Mouse (Mus musculus): ENCODE data around the gene H6pd. TPM values are rescaled to one million over a fixed set of nuclear protein-coding genes. Genes with fewer than 3 reads are reported as not detected.

The H6pd gene
- total and polyA plus RNA-seq, 3 experiments: 6.9 to 10.8 TPM; not detected in 1

DNA sequence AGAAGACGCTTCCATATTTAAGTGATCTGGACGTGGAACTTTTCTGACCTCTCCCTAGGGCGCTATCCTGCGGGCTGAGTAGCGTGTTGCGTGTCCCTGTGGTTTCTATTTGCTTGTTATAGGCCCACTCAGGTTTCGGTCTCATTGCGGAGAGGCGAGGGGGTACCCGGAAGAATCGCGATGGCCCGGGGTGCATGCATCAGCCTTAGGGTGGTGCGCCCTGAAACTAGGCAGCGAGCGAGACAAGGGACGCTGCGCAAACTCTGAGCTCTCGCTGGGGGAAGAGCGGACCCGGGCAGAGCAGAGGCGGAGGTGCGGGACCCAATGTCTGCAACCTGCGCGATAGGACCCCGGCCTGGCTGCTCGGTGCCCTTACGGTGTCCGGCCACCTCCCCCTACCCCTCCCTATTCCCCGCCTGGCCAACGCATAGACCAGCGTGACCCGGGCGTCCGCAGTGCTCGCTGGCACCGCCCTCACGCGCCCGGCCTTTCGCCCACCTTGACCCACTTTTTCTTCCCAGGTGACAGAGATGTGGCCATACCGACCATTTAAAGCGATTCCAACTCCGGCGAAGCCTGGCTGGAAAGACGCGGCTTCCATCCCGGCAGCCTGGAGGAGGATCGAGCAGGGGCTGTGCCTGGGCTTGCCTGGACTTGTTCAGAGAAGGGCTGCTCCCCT, 39.8 kb upstream of the H6pd start:
- Histone ChIP-seq H3K27me3 (ENCODE audit: control insufficient read depth in 1 of 2, insufficient read depth in 2 of 2, low read length in 2 of 2) (peaks cover 2 to 4% of the 10 kb centered on the region in 2 experiments; a peak in 2 of 4 replicates), H3K9ac (ENCODE audit: control insufficient read depth, low read depth, low read length, poor library complexity, severe bottlenecking) (no peak overlapping the region), H3K79me2 (ENCODE audit: control insufficient read depth, insufficient read depth, low read length, poor library complexity) (no peaks in the 10 kb centered on the region), H3K9me3 (replicated peaks; ENCODE audit: insufficient read depth, low read length) (no peaks in the 10 kb centered on the region), H3K36me3 (ENCODE audit: control insufficient read depth in 1 of 2, insufficient read depth in 2 of 2, low read length in 2 of 2) (no peaks in the 10 kb centered on the region), H3K4me1 (ENCODE audit: control insufficient read depth in 1 of 2, insufficient read depth in 2 of 2, low read length in 2 of 2) (no peaks in the 10 kb centered on the region), H3K27ac (ENCODE audit: control insufficient read depth, low read depth, low read length) (no peak overlapping the region), H3K4me3 (ENCODE audit: control insufficient read depth in 1 of 2, insufficient read depth in 1 of 2, low read depth in 2 of 2, low read length in 2 of 2) (no peak overlapping the region)
- DNase-seq (ENCODE audit: low read depth, low spot score): no peak
- TF ChIP-seq SMC3 (IDR thresholded peaks at IDR 0.05; ENCODE audit: low read depth, low read length) (no peak), MYC (IDR thresholded peaks at IDR 0.05; ENCODE audit: low read depth, low read length) (no peak), SIN3A (IDR thresholded peaks at IDR 0.05; ENCODE audit: low read length) (no peak), RCOR1 (IDR thresholded peaks at IDR 0.05; ENCODE audit: low read depth, low read length) (no peak), POLR2A (IDR thresholded peaks at IDR 0.05; ENCODE audit: control insufficient read depth in 1 of 2, insufficient read depth in 1 of 2, low read depth in 1 of 2, low read length in 2 of 2, poor library complexity in 1 of 2) (no peak), HCFC1 (IDR thresholded peaks at IDR 0.05; ENCODE audit: low read depth, low read length) (no peak), ZKSCAN1 (IDR thresholded peaks at IDR 0.05; ENCODE audit: low read depth, low read length) (no peak), KAT2A (conservative IDR thresholded peaks at IDR 0.05; ENCODE audit: low read depth, low read length) (no peak), TCF12 (IDR thresholded peaks at IDR 0.05; ENCODE audit: low read depth, low read length) (no peak), POLR2AphosphoS2 (IDR thresholded peaks at IDR 0.05; ENCODE audit: low read length) (no peak), ZNF384 (IDR thresholded peaks at IDR 0.05; ENCODE audit: low read depth, low read length) (no peak), BHLHE40 (IDR thresholded peaks at IDR 0.05; ENCODE audit: borderline replicate concordance, low read depth, low read length) (no peak)

DNA sequence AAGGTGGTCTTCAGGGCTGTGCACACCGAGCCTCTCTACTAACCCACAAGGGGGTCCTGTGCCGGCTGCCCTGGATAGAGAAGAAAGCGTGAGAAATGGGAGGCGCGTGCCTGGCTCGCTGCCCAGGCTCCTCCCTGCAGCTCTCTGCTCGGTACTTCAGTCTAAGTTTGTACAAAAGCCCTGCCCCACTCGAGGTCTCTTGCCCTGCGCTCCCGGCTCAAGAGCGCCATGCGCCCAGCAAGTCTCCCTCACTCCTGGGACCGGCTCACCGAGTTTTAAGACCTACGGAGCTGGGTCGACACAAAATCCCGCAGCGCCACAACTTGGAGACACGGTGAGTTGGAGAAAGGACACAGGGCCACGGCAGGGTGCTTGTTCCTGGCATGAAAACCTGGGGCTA, 39.2 kb upstream of the H6pd start:
- H3K9ac ChIP-seq (ENCODE audit: control insufficient read depth, low read depth, low read length, poor library complexity, severe bottlenecking): no peak overlapping the region
- H3K36me3 ChIP-seq (ENCODE audit: control insufficient read depth in 1 of 2, insufficient read depth in 2 of 2, low read length in 2 of 2): no peaks in the 10 kb centered on the region
- DNase-seq (ENCODE audit: low read depth, low spot score): no peak
- no peak overlapping the region for H3K27ac ChIP-seq (ENCODE audit: control insufficient read depth, low read depth, low read length)
- no peak for TF ChIP-seq TAL1 (IDR thresholded peaks at IDR 0.05; ENCODE audit: low read length)
- TF ChIP-seq USF2 (IDR thresholded peaks at IDR 0.05; ENCODE audit: borderline replicate concordance in 1 of 2, insufficient read depth in 1 of 2, low read depth in 1 of 2, low read length in 2 of 2): no peak
- peaks cover 2 to 4% of the 10 kb centered on the region in 2 experiments; a peak in 2 of 4 replicates for H3K27me3 ChIP-seq (ENCODE audit: control insufficient read depth in 1 of 2, insufficient read depth in 2 of 2, low read length in 2 of 2)
- H3K4me1 ChIP-seq (ENCODE audit: control insufficient read depth in 1 of 2, insufficient read depth in 2 of 2, low read length in 2 of 2): no peaks in the 10 kb centered on the region
- no peak overlapping the region for H3K4me3 ChIP-seq (ENCODE audit: control insufficient read depth in 1 of 2, insufficient read depth in 1 of 2, low read depth in 2 of 2, low read length in 2 of 2)
- no peaks in the 10 kb centered on the region for H3K79me2 ChIP-seq (ENCODE audit: control insufficient read depth, insufficient read depth, low read length, poor library complexity)
- H3K9me3 ChIP-seq (replicated peaks; ENCODE audit: insufficient read depth, low read length): no peaks in the 10 kb centered on the region

DNA sequence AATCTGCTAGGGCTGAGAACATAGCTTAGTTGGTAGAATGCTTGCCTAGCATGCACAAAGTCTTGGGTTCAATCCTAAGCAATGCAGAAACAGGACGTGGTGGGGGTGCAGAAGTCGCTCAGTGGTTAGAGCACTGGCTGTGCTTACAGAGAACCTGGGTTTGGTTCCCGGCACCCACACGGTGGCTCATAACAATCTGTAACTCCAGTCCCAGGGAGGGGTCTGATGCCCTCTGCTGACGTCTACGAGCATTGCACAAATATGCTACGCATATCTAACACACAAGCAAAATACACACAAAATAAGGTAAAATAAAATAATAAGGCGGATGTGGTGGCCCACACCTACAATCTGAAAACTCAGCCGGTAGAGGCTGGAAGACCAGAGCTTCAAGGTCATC, 34.8 kb upstream of the H6pd start:
- TF ChIP-seq CTCF (IDR thresholded peaks at IDR 0.05 in 2 of 3, conservative IDR thresholded peaks at IDR 0.05 in 1 of 3; ENCODE audit: control insufficient read depth in 1 of 3, insufficient read depth in 1 of 3, low read depth in 2 of 3, low read length in 3 of 3, poor library complexity in 1 of 3, severe bottlenecking in 1 of 3): peak; percentile 26 to 41 (median 28); a peak in 3 of 6 replicates
- no peak for TF ChIP-seq TAL1 (IDR thresholded peaks at IDR 0.05; ENCODE audit: low read length)
- TF ChIP-seq MEF2A (IDR thresholded peaks at IDR 0.05; ENCODE audit: extremely low read depth, insufficient replicate concordance, low read depth, low read length, poor library complexity, severe bottlenecking): no peak
- no peak for TF ChIP-seq TCF12 (IDR thresholded peaks at IDR 0.05; ENCODE audit: low read depth, low read length)
- peak; percentile 43 for TF ChIP-seq SMC3 (IDR thresholded peaks at IDR 0.05; ENCODE audit: low read depth, low read length)
- Histone ChIP-seq H3K79me2 (ENCODE audit: control insufficient read depth, insufficient read depth, low read length, poor library complexity) (no peaks in the 10 kb centered on the region), H3K9me3 (replicated peaks; ENCODE audit: insufficient read depth, low read length) (no peaks in the 10 kb centered on the region), H3K36me3 (ENCODE audit: control insufficient read depth in 1 of 2, insufficient read depth in 2 of 2, low read length in 2 of 2) (no peaks in the 10 kb centered on the region), H3K27me3 (ENCODE audit: control insufficient read depth in 1 of 2, insufficient read depth in 2 of 2, low read length in 2 of 2) (peaks cover 4 to 7% of the 10 kb centered on the region in 2 experiments), H3K27ac (ENCODE audit: control insufficient read depth, low read depth, low read length) (no peak overlapping the region), H3K4me3 (ENCODE audit: control insufficient read depth in 1 of 2, insufficient read depth in 1 of 2, low read depth in 2 of 2, low read length in 2 of 2) (no peak overlapping the region), H3K4me1 (ENCODE audit: control insufficient read depth in 1 of 2, insufficient read depth in 2 of 2, low read length in 2 of 2) (no peaks in the 10 kb centered on the region), H3K9ac (ENCODE audit: control insufficient read depth, low read depth, low read length, poor library complexity, severe bottlenecking) (no peak overlapping the region)
- DNase-seq (ENCODE audit: low read depth, low spot score): peak; percentile 22
